ENCODE assay signal across 10 mouse cellular contexts in genomic region chr1:172295751-172296197, GRCm38 (mm10). TPM values are rescaled to one million over a fixed set of nuclear protein-coding genes. Genes with fewer than 3 reads are reported as not detected.
DNase-seq lines count a peak whose midpoint lies in the region; ATAC-seq and TF ChIP-seq lines count a peak whose summit lies in the region.
"Had no signal": no experiment of that assay in that cellular context is flagged by ENCODE, and none has a peak within 500 bp of the region (broad histone marks: within the 10 kb centered on the region; RNA-seq: fewer than 3 reads in every experiment).

No protein-coding gene starts in this region.

- no peak for TF ChIP-seq CTCF in cortical plate, adult 2 months (IDR thresholded peaks at IDR 0.05; ENCODE audit: extremely low read depth, insufficient read depth, low read length)

- peak overlapping the region; percentile 89 for H3K27ac ChIP-seq in cortical plate, adult 2 months (ENCODE audit: insufficient read depth, low read length)
- peak overlapping the region; percentile 89 for H3K27ac ChIP-seq in heart, embryonic 10.5 days
- H3K27ac ChIP-seq in limb, embryonic 14.5 days (replicated peaks; ENCODE audit: low read depth, low read length), result peak overlapping the region; percentile 53

- peaks cover 11% of the 10 kb centered on the region for H3K4me1 ChIP-seq in cortical plate, adult 2 months (ENCODE audit: control insufficient read depth, insufficient read depth, low read length)
- H3K4me1 ChIP-seq in heart, embryonic 10.5 days, result peaks cover 53% of the 10 kb centered on the region
- H3K4me1 ChIP-seq in limb, embryonic 14.5 days (ENCODE audit: control insufficient read depth, insufficient read depth, low read length), result peaks cover 30% of the 10 kb centered on the region

- H3K4me3 ChIP-seq in cortical plate, adult 2 months (ENCODE audit: insufficient read depth, low read length), result peak overlapping the region; percentile 60
- H3K4me3 ChIP-seq in heart, embryonic 10.5 days, result peak overlapping the region; percentile 56; the same call in 1 of the 2 replicates
- no peak overlapping the region for H3K4me3 ChIP-seq in limb, embryonic 14.5 days (replicated peaks; ENCODE audit: low read length)
- H3K4me3 ChIP-seq: megakaryocyte, embryonic 14.5 days had no signal

- ATAC-seq in limb, embryonic 14.5 days (ENCODE audit: low FRiP score, low read depth), result peak; percentile 41

- 0 out of 2 replicates have a peak, but pooled peaks have one; percentile 23 for TF ChIP-seq POLR2A in cortical plate, adult 2 months (IDR thresholded peaks at IDR 0.05; ENCODE audit: extremely low read depth, insufficient read depth, low read length)
- TF ChIP-seq POLR2A in limb, embryonic 14.5 days (IDR thresholded peaks at IDR 0.05; ENCODE audit: borderline replicate concordance, extremely low read depth, insufficient read depth, insufficient read length), result no peak

- DNase-seq in kidney, postnatal 10 days, result peak; percentile 47
- DNase-seq in kidney, adult 8-10 months, result no peak
- DNase-seq in heart, embryonic 10.5 days (ENCODE audit: low spot score), result no peak
- DNase-seq in limb, embryonic 14.5 days (ENCODE audit: low spot score), result peak; percentile 30
- DNase-seq in urinary bladder, postnatal 14 days (ENCODE audit: low spot score), result no peak
- no peak for DNase-seq in adrenal gland, adult 2 months
- DNase-seq in embryo, embryonic 11 days, result no peak

- H3K36me3 ChIP-seq in heart, embryonic 10.5 days, result peaks cover 13% of the 10 kb centered on the region; the same call in 1 of the 2 replicates
- no peaks in the 10 kb centered on the region for H3K36me3 ChIP-seq in limb, embryonic 14.5 days (ENCODE audit: control insufficient read depth, insufficient read depth, low read length)
- H3K36me3 ChIP-seq: G1E had no signal

- no peaks in the 10 kb centered on the region for H3K9me3 ChIP-seq in heart, embryonic 10.5 days
- H3K9me3 ChIP-seq in limb, embryonic 14.5 days (ENCODE audit: control insufficient read depth, low read length), result no peaks in the 10 kb centered on the region
- H3K9me3 ChIP-seq: G1E; megakaryocyte, embryonic 14.5 days had no signal

- 43% methylated on average over 4 of the region's 4 CpGs for WGBS in heart, embryonic 10.5 days
- WGBS in limb, embryonic 14.5 days, result 19% methylated on average over 4 of the region's 4 CpGs

- no peaks in the 10 kb centered on the region; the same call in 1 of the 2 replicates for H3K27me3 ChIP-seq in heart, embryonic 10.5 days (ENCODE audit: insufficient read depth, poor library complexity, severe bottlenecking)
- no peaks in the 10 kb centered on the region for H3K27me3 ChIP-seq in limb, embryonic 14.5 days (ENCODE audit: control insufficient read depth, insufficient read depth, low read length)

- no peak overlapping the region for H3K9ac ChIP-seq in limb, embryonic 14.5 days (ENCODE audit: low read depth, low read length, severe bottlenecking)

- H3K4me2 ChIP-seq in limb, embryonic 14.5 days (replicated peaks; ENCODE audit: low read depth, low read length, severe bottlenecking), result peak overlapping the region; percentile 37

RNA-seq across cellular contexts. Expression of gene Atp1a2, which starts 2.1 kb away (rescaled TPM):
- 534 and 567 TPM in 2 replicates for polyA plus RNA-seq in cortical plate, adult 2 months (2012; rRNA removed)
- 8.7 and 22.5 TPM in 2 replicates for polyA plus RNA-seq in heart, embryonic 10.5 days (2016; fragmentation: Nextera tagmentation; extraction: Ambion mirVana)
- polyA plus RNA-seq in limb, embryonic 14.5 days (2012; rRNA removed), result 11.3 and 13.5 TPM in 2 replicates
- 1.7 and 1.8 TPM in 2 replicates for polyA plus RNA-seq in limb, embryonic 14.5 days (2014; fragmentation: Nextera tagmentation; extraction: Ambion mirVana)
- 100 to 1,000 TPM; 126 to 247 TPM for total RNA-seq in adrenal gland, adult 2 months (2021)
- polyA plus RNA-seq in adrenal gland, adult 2 months (2012; rRNA removed), result 57.3 and 85.0 TPM in 2 replicates
- polyA plus RNA-seq: G1E had no signal

RNA-seq across cellular contexts. Expression of gene Kcnj9, which starts 33.3 kb away (rescaled TPM):
- 169 and 180 TPM in 2 replicates for polyA plus RNA-seq in cortical plate, adult 2 months (2012; rRNA removed)
- polyA plus RNA-seq in heart, embryonic 10.5 days (2016; fragmentation: Nextera tagmentation; extraction: Ambion mirVana), result not detected in 2 replicates
- 0.01 and 0.08 TPM in 2 replicates for polyA plus RNA-seq in limb, embryonic 14.5 days (2012; rRNA removed)
- not detected in 2 replicates for polyA plus RNA-seq in limb, embryonic 14.5 days (2014; fragmentation: Nextera tagmentation; extraction: Ambion mirVana)
- under 1 TPM; 0.09 to 0.17 TPM for total RNA-seq in adrenal gland, adult 2 months (2021)
- polyA plus RNA-seq in adrenal gland, adult 2 months (2012; rRNA removed), result 0.67 and 0.85 TPM in 2 replicates
- total RNA-seq: G1E had no signal
- polyA plus RNA-seq: G1E had no signal

RNA-seq across cellular contexts. Expression of gene Igsf8, which starts 34.3 kb away (rescaled TPM):
- polyA plus RNA-seq in cortical plate, adult 2 months (2012; rRNA removed), result 318 and 326 TPM in 2 replicates
- polyA plus RNA-seq in heart, embryonic 10.5 days (2016; fragmentation: Nextera tagmentation; extraction: Ambion mirVana), result 30.1 and 33.2 TPM in 2 replicates
- 71.4 and 86.4 TPM in 2 replicates for polyA plus RNA-seq in limb, embryonic 14.5 days (2012; rRNA removed)
- polyA plus RNA-seq in limb, embryonic 14.5 days (2014; fragmentation: Nextera tagmentation; extraction: Ambion mirVana), result 49.8 and 50.1 TPM in 2 replicates
- 10 to 100 TPM; 32.2 to 38.3 TPM for total RNA-seq in adrenal gland, adult 2 months (2021)
- 109 and 126 TPM in 2 replicates for polyA plus RNA-seq in adrenal gland, adult 2 months (2012; rRNA removed)

RNA-seq across cellular contexts. Expression of gene Atp1a4, which starts 37.6 kb away (rescaled TPM):
- polyA plus RNA-seq in cortical plate, adult 2 months (2012; rRNA removed), result not detected in 2 replicates
- 0.09 and 0.12 TPM in 2 replicates for polyA plus RNA-seq in heart, embryonic 10.5 days (2016; fragmentation: Nextera tagmentation; extraction: Ambion mirVana)
- polyA plus RNA-seq in limb, embryonic 14.5 days (2012; rRNA removed), result 0.03 TPM in 1 of 2 replicates, not detected in the other
- polyA plus RNA-seq in limb, embryonic 14.5 days (2014; fragmentation: Nextera tagmentation; extraction: Ambion mirVana), result not detected in 2 replicates
- 1 to 10 TPM in 1 of 2 experiments, under 1 TPM in 1; 0.62 to 3.6 TPM for total RNA-seq in adrenal gland, adult 2 months (2021)
- 0.90 and 0.91 TPM in 2 replicates for polyA plus RNA-seq in adrenal gland, adult 2 months (2012; rRNA removed)
- polyA plus RNA-seq: G1E had no signal

RNA-seq across cellular contexts. Expression of gene Kcnj10, which starts 45.2 kb away (rescaled TPM):
- 96.8 and 102 TPM in 2 replicates for polyA plus RNA-seq in cortical plate, adult 2 months (2012; rRNA removed)
- polyA plus RNA-seq in heart, embryonic 10.5 days (2016; fragmentation: Nextera tagmentation; extraction: Ambion mirVana), result 0.09 TPM in 1 of 2 replicates, not detected in the other
- polyA plus RNA-seq in limb, embryonic 14.5 days (2012; rRNA removed), result 0.14 and 0.18 TPM in 2 replicates
- 0.03 and 0.12 TPM in 2 replicates for polyA plus RNA-seq in limb, embryonic 14.5 days (2014; fragmentation: Nextera tagmentation; extraction: Ambion mirVana)
- total RNA-seq in adrenal gland, adult 2 months (2021), result 1 to 10 TPM; 1.0 to 1.1 TPM
- polyA plus RNA-seq in adrenal gland, adult 2 months (2012; rRNA removed), result 0.99 and 1.1 TPM in 2 replicates
- polyA plus RNA-seq: G1E had no signal

Comparison
In these comparisons a context has a peak if more than half of its experiments do, and no peak if none do; other contexts are left out.
1. DNase-seq: peak in kidney, postnatal 10 days (single experiment) and limb, embryonic 14.5 days (single experiment); none in kidney, adult 8-10 months (0 of 2), heart, embryonic 10.5 days (single experiment), urinary bladder, postnatal 14 days (single experiment), adrenal gland, adult 2 months (single experiment) and embryo, embryonic 11 days (single experiment).
2. RNA of gene Kcnj9, which starts 33.3 kb away (polyA plus RNA-seq): 169 to 180 TPM in cortical plate, adult 2 months; 0.67 to 0.85 TPM in adrenal gland, adult 2 months, 0.01 to 0.08 TPM in limb, embryonic 14.5 days and not detected in heart, embryonic 10.5 days; every median in the first group is over 10 times any median in the second.
3. Peak in every context shown above with its lines, with median percentiles within 50 percentile points of each other: H3K27ac ChIP-seq.